Mouse (Mus musculus): ENCODE measurements around the gene Drg1.
A peak's percentile ranks its signal among the peaks of the same experiment; 100 is the strongest.
"Not testable (repeated sequence)": the region's sequence is repeated elsewhere in the genome, so short reads cannot be mapped to it uniquely, and the experiment has no call there.

The Drg1 gene

GRCm38 (mm10) chr11:3212526-3212925, 53.7 kb downstream of the Drg1 start:
- DNase-seq (ENCODE audit: low spot score) = no peak

DNA sequence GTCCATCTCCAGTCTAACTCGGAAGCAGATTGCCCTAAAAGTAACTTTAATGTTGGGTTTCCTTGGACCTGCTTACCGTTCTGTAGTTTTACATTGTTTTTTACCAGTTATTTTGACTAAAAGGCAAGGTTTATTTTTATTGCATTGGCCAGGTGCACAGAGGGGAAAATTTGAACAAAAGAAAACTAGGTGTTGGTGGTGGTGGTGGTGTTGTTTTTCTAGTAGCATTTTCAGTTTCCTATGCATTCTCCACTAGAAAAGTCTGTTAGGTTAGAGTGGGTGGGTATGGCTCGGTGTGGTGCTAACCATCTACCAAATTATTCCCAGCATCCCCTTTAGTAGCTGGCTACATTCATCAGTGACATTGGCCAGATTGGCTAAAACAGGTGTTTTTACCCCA, 59.4 kb downstream of the Drg1 start:
- DNase-seq (ENCODE audit: low spot score) = no peak

- no peak for DNase-seq (ENCODE audit: low spot score)
These were observed 61.0 kb downstream of the Drg1 start for GRCm38 (mm10) chr11:3205207-3205606.

GRCm38 (mm10) chr11:3203771-3204170, 62.4 kb downstream of the Drg1 start:
- DNase-seq (ENCODE audit: low spot score) = no peak

DNA sequence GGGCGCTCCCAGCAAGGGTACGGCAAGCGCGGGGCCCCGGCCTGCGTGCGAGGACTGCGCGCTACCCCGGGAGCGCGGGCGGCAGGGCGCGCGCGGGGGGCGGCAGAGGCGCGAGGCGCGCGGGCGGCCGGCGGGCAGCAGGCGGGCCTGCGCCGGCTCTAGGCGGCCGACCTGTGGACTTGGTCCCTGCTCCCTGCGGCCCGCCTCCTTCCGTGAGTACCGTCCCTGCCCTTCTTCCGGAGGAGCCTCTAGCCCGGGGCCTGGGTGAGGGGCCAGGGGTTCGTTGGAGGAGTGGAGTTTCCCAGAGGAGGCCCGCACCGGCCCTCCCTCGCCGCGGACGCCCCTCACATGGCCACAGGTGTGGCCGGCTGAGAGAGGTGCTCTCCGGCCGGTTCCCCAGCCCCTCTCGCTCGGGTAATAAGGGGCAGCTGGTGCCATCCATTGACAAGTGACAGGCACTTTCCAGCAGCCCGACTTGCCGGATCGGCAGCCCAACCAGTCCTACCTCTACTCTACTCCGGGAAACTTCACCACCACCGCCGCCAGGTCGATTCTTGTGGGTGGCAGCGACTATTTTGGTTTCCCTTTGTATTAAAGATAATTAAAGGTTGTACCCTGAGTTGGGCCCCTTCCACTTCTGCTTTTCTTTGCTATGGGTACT, 63.3 kb downstream of the Drg1 start:
- DNase-seq (ENCODE audit: low spot score) = peak; percentile 43

GRCm38 (mm10) chr11:3202231-3202701, 63.9 kb downstream of the Drg1 start, which contains the start of gene Eif4enif1:
Gene Eif4enif1 (plus strand): TSS chr11:3202392.
- DNase-seq (ENCODE audit: low spot score) = peak; percentile 90

- DNase-seq (ENCODE audit: low spot score) = no peak
These were observed 64.6 kb downstream of the Drg1 start for GRCm38 (mm10) chr11:3201326-3202230.

DNA sequence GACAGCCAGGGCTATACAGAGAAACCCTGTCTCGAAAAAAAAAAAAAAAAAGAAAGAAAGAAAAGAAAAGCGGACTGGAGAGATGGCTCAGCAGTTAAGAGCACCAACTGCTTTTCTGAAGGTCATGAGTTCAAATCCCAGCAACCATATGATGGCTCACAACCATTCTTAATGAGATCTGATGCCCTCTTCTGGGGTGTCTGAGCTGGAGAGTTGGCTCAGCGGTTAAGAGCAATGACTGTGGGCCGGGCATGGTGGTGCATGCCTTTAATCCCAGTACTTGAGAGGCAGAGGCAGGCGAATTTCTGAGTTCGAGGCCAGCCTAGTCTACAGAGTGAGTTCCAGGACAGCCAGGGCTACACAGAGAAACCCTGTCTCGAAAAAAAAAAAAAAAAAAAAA, 65.6 kb downstream of the Drg1 start:
- not testable (repeated sequence) for DNase-seq (ENCODE audit: low spot score)

DNA sequence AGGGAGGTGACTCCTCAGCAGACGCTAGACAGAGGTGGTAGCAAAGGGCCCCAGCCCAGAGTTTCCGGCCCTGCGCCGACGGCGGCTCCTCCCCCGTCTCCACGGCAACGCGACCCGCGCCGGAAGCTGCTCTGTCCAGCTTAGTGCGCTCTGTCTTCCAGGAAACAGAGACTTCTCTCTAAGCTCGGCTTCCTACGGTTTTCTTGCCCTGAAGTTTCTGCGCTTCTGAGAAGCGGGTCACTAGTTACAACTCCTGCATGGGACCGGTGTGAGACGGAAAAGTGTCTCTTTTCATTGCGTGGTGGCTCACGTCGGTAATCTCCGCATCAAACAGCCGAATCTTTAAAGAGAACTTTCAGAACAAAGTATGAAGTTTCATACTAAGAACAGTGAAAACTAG, 72.9 kb downstream of the Drg1 start, which contains the start of gene Sfi1:
Sfi1 (minus strand) TSS at position 101 of the 400 bp plus-strand sequence.
- no peak for DNase-seq (ENCODE audit: low spot score)

- not testable (repeated sequence) for DNase-seq (ENCODE audit: low spot score)
These were observed 83.5 kb downstream of the Drg1 start for GRCm38 (mm10) chr11:3182707-3183106.

GRCm38 (mm10) chr11:3181971-3182370, 84.2 kb downstream of the Drg1 start:
- not testable (repeated sequence) for DNase-seq (ENCODE audit: low spot score)

DNA sequence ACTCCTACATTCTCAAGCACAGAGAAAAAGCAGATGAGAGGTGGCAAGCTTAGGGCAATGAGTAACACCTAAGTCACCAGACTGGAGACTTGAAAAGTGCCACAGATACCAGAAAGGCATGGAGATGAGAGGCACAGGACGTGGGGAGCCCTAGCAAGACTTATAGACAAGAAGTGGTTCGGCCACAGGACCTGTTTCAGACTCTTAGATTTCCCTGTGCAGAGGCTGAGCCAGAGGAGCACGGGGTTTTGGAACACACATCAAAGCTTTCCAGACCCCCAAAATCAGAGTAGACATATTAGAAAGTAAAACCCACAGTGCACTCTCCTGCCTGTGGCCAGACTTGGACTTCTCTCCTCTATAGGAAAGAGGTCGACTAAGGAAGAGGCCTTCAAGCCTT, 85.0 kb downstream of the Drg1 start:
- peak; percentile 82 for DNase-seq (ENCODE audit: low spot score)

DNA sequence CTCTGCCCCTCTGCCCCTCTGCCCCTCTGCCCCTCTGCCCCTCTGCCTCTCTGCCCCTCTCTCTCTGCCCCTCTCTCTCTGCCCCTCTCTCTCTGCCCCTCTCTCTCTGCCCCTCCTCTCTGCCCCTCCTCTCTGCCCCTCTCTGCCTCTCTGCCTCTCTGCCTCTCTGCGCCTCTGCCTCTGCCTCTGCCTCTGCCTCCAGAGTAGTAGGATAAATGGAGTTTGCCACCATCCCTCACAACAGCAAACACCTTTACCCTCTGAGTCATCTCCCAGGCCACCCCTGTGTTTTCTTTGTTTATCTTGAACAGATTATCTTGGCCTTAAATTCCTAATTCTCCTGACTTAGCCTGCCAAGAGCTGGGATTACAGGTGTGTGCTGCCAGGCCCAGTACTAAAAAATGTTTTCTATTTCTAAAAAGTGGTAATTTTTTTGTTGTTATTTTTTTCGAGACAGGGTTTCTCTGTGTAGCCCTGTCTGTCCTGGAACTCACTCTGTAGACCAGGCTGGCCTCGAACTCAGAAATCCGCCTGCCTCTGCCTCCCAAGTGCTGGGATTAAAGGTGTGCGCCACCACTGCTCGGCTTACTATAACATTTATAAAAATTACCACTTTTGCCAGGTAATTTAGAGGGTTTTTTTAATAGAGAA, 85.6 kb downstream of the Drg1 start:
- not testable (repeated sequence) for DNase-seq (ENCODE audit: low spot score)

- peak; percentile 37 for DNase-seq (ENCODE audit: low spot score)
These were observed 86.5 kb downstream of the Drg1 start for GRCm38 (mm10) chr11:3179726-3180092.

DNA sequence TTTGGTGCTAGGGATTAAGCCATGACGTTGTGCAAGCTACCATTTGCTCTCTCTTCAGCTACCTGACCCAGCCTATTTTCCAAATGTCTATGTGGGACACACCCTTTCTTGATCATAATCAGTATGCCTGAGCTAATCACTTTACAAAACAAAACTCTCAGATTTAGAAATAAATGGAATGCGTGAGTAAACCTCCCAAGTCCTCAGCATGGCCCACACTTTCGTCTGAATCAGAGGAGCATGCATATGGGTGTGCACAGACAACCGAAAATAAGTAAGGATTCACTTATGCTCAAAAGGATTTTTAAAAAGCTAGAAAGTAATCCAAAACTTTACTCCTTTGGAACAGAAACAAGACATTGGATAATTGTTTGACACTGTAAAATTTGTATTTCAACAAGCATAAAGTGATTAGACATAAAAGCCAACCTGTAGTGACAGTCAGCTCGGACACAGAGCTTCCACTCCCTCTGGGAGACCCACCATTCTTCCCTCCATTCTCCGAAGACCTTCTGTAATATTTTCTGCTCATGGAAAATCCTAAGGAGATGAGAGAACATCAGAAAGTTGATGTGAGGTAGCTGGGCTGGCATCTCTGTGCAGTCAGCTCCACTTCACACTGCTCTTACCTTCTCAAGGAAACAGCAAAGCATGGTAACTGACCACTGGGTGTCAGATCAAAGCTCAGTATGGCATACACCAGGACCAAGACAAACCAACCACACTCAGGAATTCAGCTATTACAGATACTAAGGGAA, 87.1 kb downstream of the Drg1 start:
- DNase-seq (ENCODE audit: low spot score) = peak; percentile 73

DNA sequence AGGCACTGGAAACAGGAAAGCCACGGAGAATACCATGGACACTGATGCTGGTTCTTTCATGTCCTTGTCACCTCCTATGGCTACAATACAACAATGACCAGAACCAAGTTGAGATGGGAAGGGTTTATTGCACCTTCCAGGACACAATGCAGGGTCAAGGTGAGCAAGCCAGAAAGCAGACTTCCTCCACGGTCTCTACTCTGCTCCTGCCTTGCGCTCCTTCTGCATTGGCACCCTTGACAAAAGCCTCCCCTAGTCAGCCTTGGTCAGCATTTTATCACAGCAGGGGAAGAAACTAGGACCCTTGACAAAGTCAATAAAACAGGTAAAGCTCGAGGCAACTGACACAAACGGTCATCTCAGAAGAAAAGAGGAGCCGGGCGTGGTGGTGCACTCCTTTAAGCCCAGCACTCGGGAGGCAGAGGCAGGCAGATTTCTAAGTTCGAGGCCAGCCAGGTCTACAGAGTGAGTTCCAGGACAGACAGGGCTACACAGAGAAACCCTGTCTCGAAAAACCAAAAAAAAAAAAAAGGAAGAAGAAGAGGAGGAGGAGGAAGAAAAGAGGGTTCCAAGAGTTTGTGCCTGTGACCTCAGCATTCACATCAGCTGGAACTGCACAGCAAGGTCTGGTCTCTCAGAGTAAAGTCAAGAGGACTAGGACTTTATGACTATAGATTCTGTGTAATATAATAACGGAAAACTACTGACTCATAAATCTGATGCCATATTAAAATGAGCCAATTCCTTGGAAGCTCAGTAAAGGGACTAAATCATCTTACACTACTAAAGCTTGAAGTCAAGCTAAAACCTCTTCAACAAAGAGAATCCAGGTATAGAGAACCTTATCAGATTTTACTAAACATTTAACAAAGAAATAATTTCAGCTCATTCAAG, 92.5 kb downstream of the Drg1 start:
- peak; percentile 81 for DNase-seq (ENCODE audit: low spot score)

DNA sequence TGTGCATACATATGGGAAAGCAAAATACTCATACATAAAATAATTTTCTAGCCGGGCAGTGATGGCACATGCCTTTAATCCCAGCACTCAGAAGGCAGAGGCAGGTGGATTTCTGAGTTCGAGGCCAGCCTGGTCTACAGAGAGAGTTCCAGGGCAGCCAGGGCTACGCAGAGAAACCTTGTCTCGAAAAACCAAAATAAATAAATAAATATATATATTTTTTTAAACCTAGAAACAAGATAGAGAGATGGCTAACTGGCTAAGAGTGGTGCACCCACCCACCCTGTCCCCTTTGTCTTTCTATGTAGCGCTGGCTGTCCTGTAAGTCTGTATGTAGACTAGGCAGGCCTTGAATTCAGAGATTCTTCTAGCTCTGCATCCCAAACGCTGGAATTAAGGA, 93.7 kb downstream of the Drg1 start:
- DNase-seq (ENCODE audit: low spot score) = not testable (repeated sequence)

DNA sequence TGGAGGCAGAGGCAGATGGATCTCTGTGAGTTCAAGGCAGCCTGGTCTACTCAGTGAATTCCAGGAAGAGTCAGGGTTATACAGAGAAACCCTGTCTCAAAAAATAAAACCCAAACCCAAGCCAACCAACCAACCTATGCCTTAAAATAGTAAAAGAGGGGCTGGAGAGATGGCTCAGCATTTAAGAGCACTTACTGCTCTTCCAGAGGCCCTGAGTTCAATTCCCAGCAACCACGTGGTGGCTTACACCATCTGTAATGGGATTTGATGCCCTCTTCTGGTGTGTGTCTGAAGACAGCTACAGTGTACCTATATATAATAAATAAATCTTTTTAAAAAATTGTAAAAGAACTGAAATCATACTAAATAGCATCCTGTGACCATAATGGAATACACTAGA, 94.3 kb downstream of the Drg1 start:
- DNase-seq (ENCODE audit: low spot score) = peak; percentile 63

GRCm38 (mm10) chr11:3169042-3169441, 97.2 kb downstream of the Drg1 start:
- peak; percentile 36 for DNase-seq (ENCODE audit: low spot score)

DNA sequence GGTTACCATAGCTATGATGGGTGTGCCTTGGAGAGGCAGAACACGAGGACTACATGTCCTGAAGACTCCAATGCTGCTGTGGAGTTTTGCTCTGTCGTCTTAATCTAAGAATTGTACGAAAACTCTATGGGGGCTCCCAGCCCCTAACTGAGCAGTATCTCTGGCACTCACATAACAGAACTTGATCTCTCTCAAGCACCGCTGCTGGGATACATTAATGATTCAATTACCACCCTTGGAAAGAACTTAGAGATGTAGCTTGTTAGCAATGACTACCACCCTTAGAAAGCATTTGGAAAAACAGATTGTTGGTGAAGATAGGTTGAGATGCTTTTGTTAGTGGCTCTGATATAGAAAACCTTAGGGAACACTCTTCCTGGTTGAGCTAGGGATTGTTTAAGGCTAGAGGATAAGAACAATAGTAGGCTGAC, 98.6 kb downstream of the Drg1 start:
- DNase-seq (ENCODE audit: low spot score) = peak; percentile 60

DNA sequence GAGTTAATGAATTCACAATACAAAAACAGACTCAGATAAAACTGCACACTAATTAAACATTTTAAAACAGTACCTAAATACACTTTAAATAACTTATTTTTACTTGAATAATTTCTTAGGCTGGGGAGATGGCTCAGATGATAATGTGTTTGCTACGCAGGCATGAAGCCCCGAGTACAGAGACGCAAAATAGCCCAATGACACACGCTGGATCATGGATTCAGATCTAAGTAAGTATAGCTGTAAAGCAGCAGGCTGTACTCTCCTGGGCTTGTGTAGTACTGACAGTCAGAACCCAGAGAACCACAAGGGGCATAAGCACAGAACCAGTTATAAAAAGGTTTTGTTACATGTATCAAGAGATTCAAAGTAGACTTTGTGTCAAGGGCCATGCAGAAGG, 99.1 kb downstream of the Drg1 start:
- DNase-seq (ENCODE audit: low spot score) = not testable (repeated sequence)

Measured in urinary bladder, postnatal 14 days (tissue).